Comparison of ENCODE assay signal across 10 mouse cellular contexts in genomic region chr1:191470190-191470985, GRCm38 (mm10).
A peak's percentile ranks its signal among the peaks of the same experiment; 100 is the strongest.
DNase-seq lines count a peak whose midpoint lies in the region; ATAC-seq lines count a peak whose summit lies in the region.
"Had no signal": no experiment of that assay in that cellular context is flagged by ENCODE, and none has a peak within 500 bp of the region (broad histone marks: within the 10 kb centered on the region; RNA-seq: fewer than 3 reads in every experiment).

No protein-coding gene starts in this region.

- peak; percentile 24 for DNase-seq in adrenal gland, adult 2 months
- no peak for DNase-seq in adrenal gland, postnatal 36 days
- peak; percentile 95 for DNase-seq in brain, adult 2 months (ENCODE audit: low read depth, low spot score)
- DNase-seq in heart, embryonic 10.5 days (ENCODE audit: low spot score): no peak
- DNase-seq in layer of hippocampus, adult 8-10 months (ENCODE audit: low spot score in 2 of 2): peak; percentile 51 to 76
- DNase-seq in lung, postnatal 36 days: peak; percentile 75
- no peak for DNase-seq in cerebellum, adult 18-20 months

- peak overlapping the region; percentile 37 for H3K27ac ChIP-seq in heart, embryonic 10.5 days
- H3K27ac ChIP-seq: embryonic facial prominence, embryonic 12.5 days; neural tube, embryonic 12.5 days had no signal

- 21% methylated on average over 13 of the region's 13 CpGs for WGBS in heart, embryonic 10.5 days

- H3K4me3 ChIP-seq in heart, embryonic 10.5 days: no peak overlapping the region; the same call in 1 of the 2 replicates
- H3K4me3 ChIP-seq: embryonic facial prominence, embryonic 12.5 days; neural tube, embryonic 12.5 days had no signal

- no peaks in the 10 kb centered on the region for H3K27me3 ChIP-seq in heart, embryonic 10.5 days (ENCODE audit: insufficient read depth, poor library complexity, severe bottlenecking)
- H3K27me3 ChIP-seq: embryonic facial prominence, embryonic 12.5 days; neural tube, embryonic 12.5 days had no signal

- ATAC-seq in erythroblast, adult 5-6 weeks (replicated peaks; ENCODE audit: low FRiP score, poor library complexity, severe bottlenecking): no peak

- peaks cover 28% of the 10 kb centered on the region for H3K4me1 ChIP-seq in heart, embryonic 10.5 days

- H3K36me3 ChIP-seq in heart, embryonic 10.5 days: no peaks in the 10 kb centered on the region
- H3K36me3 ChIP-seq: embryonic facial prominence, embryonic 12.5 days; neural tube, embryonic 12.5 days had no signal

- H3K9me3 ChIP-seq in heart, embryonic 10.5 days: no peaks in the 10 kb centered on the region
- H3K9me3 ChIP-seq: embryonic facial prominence, embryonic 12.5 days; neural tube, embryonic 12.5 days had no signal

Comparison
In these comparisons a context has a peak if more than half of its experiments do, and no peak if none do; other contexts are left out.
1. DNase-seq: peak in adrenal gland, adult 2 months (single experiment), brain, adult 2 months (single experiment), layer of hippocampus, adult 8-10 months (2 of 2) and lung, postnatal 36 days (single experiment); none in adrenal gland, postnatal 36 days (0 of 2), heart, embryonic 10.5 days (single experiment) and cerebellum, adult 18-20 months (0 of 2).